Mouse (Mus musculus): Measurements from ENCODE around the gene Agtpbp1.
A peak's percentile ranks its signal among the peaks of the same experiment; 100 is the strongest.

The Agtpbp1 gene

GRCm38 (mm10) chr13:59413885-59414284, 171.1 kb downstream of the Agtpbp1 start:
- DNase-seq: no peak

GRCm38 (mm10) chr13:59412672-59413071, 172.4 kb downstream of the Agtpbp1 start:
- DNase-seq: no peak

GRCm38 (mm10) chr13:59407182-59407581, 177.8 kb downstream of the Agtpbp1 start:
- no peak for DNase-seq

GRCm38 (mm10) chr13:59402026-59402775, 182.8 kb downstream of the Agtpbp1 start:
- DNase-seq: peak; percentile 48

- DNase-seq: peak; percentile 63
Measured at GRCm38 (mm10) chr13:59397571-59397970, 187.5 kb downstream of the Agtpbp1 start.
